Mouse (Mus musculus) MEL (cell line): ENCODE data around the gene Stab2. TPM values are rescaled to one million over a fixed set of nuclear protein-coding genes. Genes with fewer than 3 reads are reported as not detected.

Experiments used
- DNase-seq: peaks from one replicate; pipeline ENCODE4 v3.0.0; 2011; ENCODE audit warnings: low read depth, low spot score
- H3K27ac ChIP-seq: 2 replicates; pipeline ENCODE4 v1.5.1; 2012; ENCODE audit warnings: low read depth, mild to moderate bottlenecking, control low read depth, low read length, moderate library complexity; ENCODE audit not compliant: control insufficient read depth
- H3K27me3 ChIP-seq, 2 experiments: fragments of 150-350 bp in 1 of 2; sonication (generic) in 1 of 2; 2 replicates each; pipeline ENCODE4 v1.6.1; 2012; ENCODE audit warnings: low read length in 2 of 2, mild to moderate bottlenecking in 2 of 2, improper control_type of control experiment in 1 of 2, moderate library complexity in 1 of 2; ENCODE audit not compliant: insufficient read depth in 2 of 2, control insufficient read depth in 1 of 2
- H3K36me3 ChIP-seq, 2 experiments: 2 replicates each; pipeline ENCODE4 v1.6.1; 2012 to 2014; ENCODE audit warnings: low read length in 2 of 2, improper control_type of control experiment in 1 of 2, inconsistent platforms in 1 of 2, mild to moderate bottlenecking in 1 of 2; ENCODE audit not compliant: insufficient read depth in 2 of 2, control insufficient read depth in 1 of 2
- H3K4me1 ChIP-seq, 2 experiments: fragments of 150-350 bp in 1 of 2; sonication (generic) in 1 of 2; 2 replicates each; pipeline ENCODE4 v1.6.1; 2012; ENCODE audit warnings: low read length in 2 of 2, improper control_type of control experiment in 1 of 2, mild to moderate bottlenecking in 1 of 2; ENCODE audit not compliant: insufficient read depth in 2 of 2, control insufficient read depth in 1 of 2
- H3K4me3 ChIP-seq, 2 experiments: fragments of 150-350 bp in 1 of 2; sonication (generic) in 1 of 2; 2 replicates each; pipeline ENCODE4 v1.5.1; 2012; ENCODE audit warnings: low read depth in 2 of 2, low read length in 2 of 2, mild to moderate bottlenecking in 2 of 2, moderate library complexity in 2 of 2, control low read depth in 1 of 2, improper control_type of control experiment in 1 of 2; ENCODE audit not compliant: control insufficient read depth in 1 of 2, insufficient read depth in 1 of 2
- H3K79me2 ChIP-seq: 2 replicates; pipeline ENCODE4 v1.6.1; 2012; ENCODE audit warnings: mild to moderate bottlenecking, low read length, moderate library complexity; ENCODE audit not compliant: control insufficient read depth, poor library complexity, insufficient read depth
- H3K9ac ChIP-seq: 2 replicates; pipeline ENCODE4 v1.6.1; 2012; ENCODE audit warnings: low read depth, mild to moderate bottlenecking, control low read depth, low read length, moderate library complexity; ENCODE audit not compliant: control insufficient read depth, poor library complexity, severe bottlenecking
- H3K9me3 ChIP-seq: fragments of 150-350 bp; sonication (generic); replicated peaks from 2 replicates; pipeline ENCODE4 v1.6.1; 2012; ENCODE audit warnings: mild to moderate bottlenecking, low read length, improper control_type of control experiment, moderate library complexity; ENCODE audit not compliant: insufficient read depth
- CHD1 ChIP-seq: IDR thresholded peaks from 2 replicates; pipeline ENCODE4 v1.6.1; 2012; ENCODE audit warnings: low read depth, mild to moderate bottlenecking, inconsistent platforms, low read length, improper control_type of control experiment
- E2F4 ChIP-seq: IDR thresholded peaks from 2 replicates; pipeline ENCODE4 v1.6.1; 2011; ENCODE audit warnings: low read depth, low read length, improper control_type of control experiment, borderline replicate concordance
- GABPA ChIP-seq: IDR thresholded peaks from 2 replicates; pipeline ENCODE4 v1.6.1; 2012; ENCODE audit warnings: low read depth, mild to moderate bottlenecking, inconsistent platforms, low read length, improper control_type of control experiment, moderate library complexity
- HCFC1 ChIP-seq: IDR thresholded peaks from 2 replicates; pipeline ENCODE4 v1.6.1; 2012; ENCODE audit warnings: low read depth, mild to moderate bottlenecking, inconsistent platforms, low read length, improper control_type of control experiment, moderate library complexity
- KAT2A ChIP-seq: conservative IDR thresholded peaks from 2 replicates; pipeline ENCODE4 v1.6.1; 2012; ENCODE audit warnings: low read depth, low read length, improper control_type of control experiment, inconsistent platforms
- MAZ ChIP-seq: IDR thresholded peaks from 2 replicates; pipeline ENCODE4 v1.6.1; 2012; ENCODE audit warnings: low read depth, mild to moderate bottlenecking, inconsistent platforms, low read length, improper control_type of control experiment
- MXI1 ChIP-seq: IDR thresholded peaks from 2 replicates; pipeline ENCODE4 v1.6.1; 2011; ENCODE audit warnings: mild to moderate bottlenecking, low read depth, low read length, improper control_type of control experiment
- MYC ChIP-seq: IDR thresholded peaks from 2 replicates; pipeline ENCODE4 v1.6.1; 2011; ENCODE audit warnings: low read depth, mild to moderate bottlenecking, low read length, improper control_type of control experiment, moderate library complexity
- NRF1 ChIP-seq: IDR thresholded peaks from 2 replicates; pipeline ENCODE4 v1.6.1; 2014; ENCODE audit warnings: low read depth, mild to moderate bottlenecking, inconsistent platforms, low read length, improper control_type of control experiment, moderate library complexity; ENCODE audit not compliant: poor library complexity, insufficient read depth, severe bottlenecking
- RAD21 ChIP-seq: IDR thresholded peaks from 2 replicates; pipeline ENCODE4 v1.6.1; 2011; ENCODE audit warnings: mild to moderate bottlenecking, low read depth, low read length, improper control_type of control experiment
- SIN3A ChIP-seq: IDR thresholded peaks from 2 replicates; pipeline ENCODE4 v1.6.1; 2012; ENCODE audit warnings: low read length, improper control_type of control experiment, inconsistent platforms
- SMC3 ChIP-seq: IDR thresholded peaks from 2 replicates; pipeline ENCODE4 v1.6.1; 2011; ENCODE audit warnings: low read depth, low read length, improper control_type of control experiment
- TAL1 ChIP-seq: IDR thresholded peaks from 2 replicates; pipeline ENCODE4 v1.6.1; 2012; ENCODE audit warnings: mild to moderate bottlenecking, inconsistent platforms, low read length, moderate library complexity, mixed read lengths
- TCF12 ChIP-seq: IDR thresholded peaks from 2 replicates; pipeline ENCODE4 v1.6.1; 2014; ENCODE audit warnings: low read depth, mild to moderate bottlenecking, inconsistent platforms, low read length, improper control_type of control experiment, moderate library complexity
- ZC3H11A ChIP-seq: IDR thresholded peaks from 2 replicates; pipeline ENCODE4 v1.6.1; 2012; ENCODE audit warnings: low read depth, mild to moderate bottlenecking, inconsistent platforms, low read length, improper control_type of control experiment
- ZKSCAN1 ChIP-seq: IDR thresholded peaks from 2 replicates; pipeline ENCODE4 v1.6.1; 2012; ENCODE audit warnings: low read depth, mild to moderate bottlenecking, inconsistent platforms, low read length, improper control_type of control experiment, moderate library complexity
- ZMIZ1 ChIP-seq: IDR thresholded peaks from 2 replicates; pipeline ENCODE4 v1.6.1; 2012; ENCODE audit warnings: low read depth, mild to moderate bottlenecking, inconsistent platforms, low read length, improper control_type of control experiment, moderate library complexity
- polyA plus RNA-seq, 2 experiments: library from polyadenylated mRNA; stranded (reverse) in 1 of 2; unstranded in 1 of 2; fragments of >175 nt in 1 of 2; fragments of >200 nt in 1 of 2; gene quantifications; 2 replicates each; pipeline versions ENCODE4 v1.2.1 to v1.2.4; 2012; ENCODE audit warnings: low replicate concordance in 2 of 2, low read depth in 1 of 2; ENCODE audit not compliant: insufficient read length in 2 of 2, insufficient read depth in 1 of 2, missing spikeins in 1 of 2
- total RNA-seq: library from RNA; depleted of rRNA; stranded (reverse); fragments of 300-350 nt; gene quantifications from 2 replicates; pipeline ENCODE4 v1.2.3, GENCODE M21; 2012

The Stab2 gene
- total and polyA plus RNA-seq, 3 experiments, result 0.73 to 5.1 TPM; not detected in 1

GRCm38 (mm10) chr10:86853433-86853832, 154.4 kb downstream of the Stab2 start:
- no peaks in the 10 kb centered on the region for H3K9me3 ChIP-seq
- TF ChIP-seq E2F4, result no peak
- no peak for TF ChIP-seq TCF12
- no peak for TF ChIP-seq ZC3H11A
- no peak for TF ChIP-seq ZMIZ1
- TF ChIP-seq NRF1, result no peak
- no peak for TF ChIP-seq MAZ
- no peak for TF ChIP-seq CHD1
- TF ChIP-seq ZKSCAN1, result no peak
- TF ChIP-seq HCFC1, result no peak
- no peak for TF ChIP-seq SIN3A
- TF ChIP-seq TAL1, result no peak
- no peak for TF ChIP-seq GABPA
- no peak for TF ChIP-seq SMC3
- TF ChIP-seq MYC, result no peak
- TF ChIP-seq, all 39 proteins: peak for 0
- H3K27ac ChIP-seq, result no peak overlapping the region

DNA sequence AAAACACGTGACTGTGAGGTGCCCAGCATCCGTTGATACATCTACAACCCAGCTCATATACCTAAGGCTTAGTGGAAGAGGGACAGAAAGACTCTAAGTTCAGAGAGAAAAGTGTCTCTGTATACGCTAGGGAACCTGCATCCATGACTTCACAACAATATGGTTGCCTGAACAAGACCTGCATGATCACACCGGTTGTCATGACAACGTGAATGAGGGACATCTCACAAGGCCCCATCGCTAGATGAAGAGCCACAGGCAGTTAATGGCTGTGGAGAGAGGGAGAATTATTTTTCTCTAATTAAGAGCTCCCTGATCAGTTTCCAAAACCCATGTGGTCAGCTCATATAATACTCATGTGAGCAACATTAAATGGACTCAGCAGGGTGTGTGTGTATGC, 155.7 kb downstream of the Stab2 start:
- Histone ChIP-seq H3K9ac (no peak overlapping the region), H3K9me3 (no peaks in the 10 kb centered on the region), H3K36me3 (no peaks in the 10 kb centered on the region), H3K4me1 (no peaks in the 10 kb centered on the region), H3K27ac (no peak overlapping the region), H3K27me3 (no peaks in the 10 kb centered on the region), H3K4me3 (no peak overlapping the region), H3K79me2 (no peaks in the 10 kb centered on the region)
- TF ChIP-seq KAT2A, result no peak
- no peak for TF ChIP-seq SIN3A
- DNase-seq, result no peak

More at GRCm38 (mm10) chr10:86853433-86853832, 154.4 kb downstream of the Stab2 start:
- H3K36me3 ChIP-seq, result no peaks in the 10 kb centered on the region
- no peaks in the 10 kb centered on the region for H3K27me3 ChIP-seq
- H3K9ac ChIP-seq, result no peak overlapping the region
- no peaks in the 10 kb centered on the region for H3K4me1 ChIP-seq
- no peaks in the 10 kb centered on the region for H3K79me2 ChIP-seq
- H3K4me3 ChIP-seq, result no peak overlapping the region
- no peak for DNase-seq

- H3K27ac ChIP-seq, result no peak overlapping the region
- H3K9me3 ChIP-seq, result no peaks in the 10 kb centered on the region
- TF ChIP-seq TAL1 (no peak), MXI1 (no peak), RAD21 (no peak), HCFC1 (no peak)
- TF ChIP-seq, all 39 proteins: peak for 0
- Histone ChIP-seq H3K27me3 (no peaks in the 10 kb centered on the region), H3K4me1 (no peaks in the 10 kb centered on the region), H3K36me3 (no peaks in the 10 kb centered on the region), H3K79me2 (no peaks in the 10 kb centered on the region), H3K4me3 (no peak overlapping the region), H3K9ac (no peak overlapping the region)
- no peak for DNase-seq
Measured at GRCm38 (mm10) chr10:86849508-86849907, 158.3 kb downstream of the Stab2 start.
